Mouse (Mus musculus) testis, adult 2 months (tissue): ENCODE data around the gene Gabrb2. TPM values are rescaled to one million over a fixed set of nuclear protein-coding genes. Genes with fewer than 3 reads are reported as not detected.

ENCODE experiments used
- H3K27ac ChIP-seq: fragments of 200-500 bp; 2 replicates; pipeline ENCODE4 v1.5.1; 2012; ENCODE audit warnings: low read depth, low read length; ENCODE audit not compliant: control insufficient read depth, insufficient read depth
- H3K27me3 ChIP-seq: fragments of 200-500 bp; 2 replicates; pipeline ENCODE4 v1.6.1; 2012; ENCODE audit warnings: mild to moderate bottlenecking, low read length, moderate library complexity; ENCODE audit not compliant: control insufficient read depth, insufficient read depth
- H3K36me3 ChIP-seq: fragments of 200-500 bp; 2 replicates; pipeline ENCODE4 v1.6.1; 2012; ENCODE audit warnings: mild to moderate bottlenecking, low read length; ENCODE audit not compliant: control insufficient read depth, insufficient read depth
- H3K4me1 ChIP-seq: fragments of 200-500 bp; 2 replicates; pipeline ENCODE4 v1.6.1; 2012; ENCODE audit warnings: low read length; ENCODE audit not compliant: control insufficient read depth, insufficient read depth
- H3K4me3 ChIP-seq: fragments of 200-500 bp; 2 replicates; pipeline ENCODE4 v1.5.1; 2012; ENCODE audit warnings: low read depth, mild to moderate bottlenecking, low read length, moderate library complexity, mixed read lengths; ENCODE audit not compliant: control insufficient read depth
- CTCF ChIP-seq: fragments of 200-500 bp; IDR thresholded peaks from 2 replicates; pipeline ENCODE4 v1.5.1; 2012; ENCODE audit warnings: low read depth, mild to moderate bottlenecking, inconsistent platforms, low read length, moderate library complexity; ENCODE audit not compliant: control insufficient read depth, insufficient read depth, insufficient replicate concordance
- POLR2A ChIP-seq: fragments of 200-500 bp; IDR thresholded peaks from 2 replicates; pipeline ENCODE4 v1.6.1; 2012; ENCODE audit warnings: low read depth, mild to moderate bottlenecking, inconsistent platforms, low read length, moderate library complexity; ENCODE audit not compliant: control insufficient read depth
- polyA plus RNA-seq: library from polyadenylated mRNA; depleted of rRNA; stranded (reverse); fragments of >200 nt; gene quantifications from 2 replicates; pipeline ENCODE4 v1.2.3, GENCODE M21; 2012; rRNA removed

The Gabrb2 gene
- polyA plus RNA-seq: 0.09 TPM in 1 of 2 replicates, not detected in the other

- H3K27me3 ChIP-seq: no peaks in the 10 kb centered on the region
- H3K27ac ChIP-seq: no peak within 1 kb of the TSS
- H3K4me3 ChIP-seq: peak within 1 kb of the TSS; percentile 20
- TF ChIP-seq POLR2A (no peak), CTCF (no peak)
- H3K36me3 ChIP-seq: no peaks in the 10 kb centered on the region
- peaks cover 6% of the 10 kb centered on the region for H3K4me1 ChIP-seq
Measured at GRCm38 (mm10) chr11:42418996-42419782, at the start of gene Gabrb2. TSS of gene Gabrb2 (plus strand) at chr11:42419757.

GRCm38 (mm10) chr11:42378983-42379382, 40.6 kb upstream of the Gabrb2 start:
- no peaks in the 10 kb centered on the region for H3K36me3 ChIP-seq
- H3K27me3 ChIP-seq: no peaks in the 10 kb centered on the region
- no peaks in the 10 kb centered on the region for H3K4me1 ChIP-seq
- H3K27ac ChIP-seq: no peak overlapping the region
- TF ChIP-seq POLR2A (no peak), CTCF (no peak)
- no peak overlapping the region for H3K4me3 ChIP-seq

GRCm38 (mm10) chr11:42386486-42386885, 33.1 kb upstream of the Gabrb2 start:
- H3K27me3 ChIP-seq: no peaks in the 10 kb centered on the region
- TF ChIP-seq POLR2A (no peak), CTCF (no peak)
- no peaks in the 10 kb centered on the region for H3K4me1 ChIP-seq
- H3K27ac ChIP-seq: no peak overlapping the region
- no peaks in the 10 kb centered on the region for H3K36me3 ChIP-seq
- H3K4me3 ChIP-seq: no peak overlapping the region

GRCm38 (mm10) chr11:42390682-42391290, 28.8 kb upstream of the Gabrb2 start:
- Histone ChIP-seq H3K27me3 (no peaks in the 10 kb centered on the region), H3K4me3 (no peak overlapping the region), H3K27ac (no peak overlapping the region), H3K36me3 (no peaks in the 10 kb centered on the region), H3K4me1 (no peaks in the 10 kb centered on the region)
- TF ChIP-seq CTCF (no peak), POLR2A (no peak)

GRCm38 (mm10) chr11:42393451-42393850, 26.1 kb upstream of the Gabrb2 start:
- Histone ChIP-seq H3K27ac (no peak overlapping the region), H3K4me1 (no peaks in the 10 kb centered on the region), H3K36me3 (no peaks in the 10 kb centered on the region), H3K4me3 (no peak overlapping the region), H3K27me3 (no peaks in the 10 kb centered on the region)
- TF ChIP-seq CTCF: no peak
- no peak for TF ChIP-seq POLR2A

GRCm38 (mm10) chr11:42419791-42420633, 455 bp downstream of the Gabrb2 start:
- Histone ChIP-seq H3K36me3 (no peaks in the 10 kb centered on the region), H3K27ac (no peak overlapping the region), H3K4me1 (peaks cover 6% of the 10 kb centered on the region), H3K27me3 (no peaks in the 10 kb centered on the region), H3K4me3 (peak overlapping the region; percentile 20)
- TF ChIP-seq POLR2A: no peak
- TF ChIP-seq CTCF: no peak
